Mouse (Mus musculus) brain, embryonic 14.5 days (tissue): ENCODE measurements around the gene Tbx1.

Source experiments
- CTCF ChIP-seq: fragments of 200-500 bp; IDR thresholded peaks from 2 replicates; pipeline ENCODE4 v1.5.1; 2012; ENCODE audit warnings: inconsistent platforms, mild to moderate bottlenecking, moderate library complexity, borderline replicate concordance; ENCODE audit not compliant: insufficient read depth, insufficient read length; ENCODE audit errors: extremely low read depth
- POLR2A ChIP-seq: fragments of 200-500 bp; IDR thresholded peaks from 2 replicates; pipeline ENCODE4 v1.6.1; 2012; ENCODE audit warnings: mild to moderate bottlenecking, inconsistent platforms, borderline replicate concordance; ENCODE audit not compliant: poor library complexity, insufficient read depth, insufficient read length, severe bottlenecking; ENCODE audit errors: extremely low read depth

DNA sequence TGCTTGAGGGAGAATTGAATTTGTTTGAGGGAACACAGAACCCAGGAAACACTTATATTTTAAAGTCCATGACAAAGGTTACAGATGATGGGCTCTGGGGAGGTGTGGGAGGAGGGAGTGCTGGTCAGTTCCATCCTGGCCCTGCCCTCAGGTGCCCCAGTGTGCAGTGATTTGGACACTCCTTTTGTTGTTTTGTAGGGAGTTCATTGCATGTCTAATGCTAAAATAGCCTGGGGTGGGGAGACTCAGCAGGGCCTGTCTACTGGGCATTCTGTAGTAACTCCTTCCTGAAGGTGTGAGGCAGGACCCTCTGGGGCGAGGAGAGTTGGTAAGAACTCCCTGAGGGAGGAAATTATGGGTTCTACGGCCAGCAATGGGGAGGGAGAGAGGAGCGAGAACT lies 46.3 kb upstream of the Tbx1 start:
- no peak for TF ChIP-seq POLR2A
- no peak for TF ChIP-seq CTCF
